Mouse (Mus musculus): ENCODE measurements around the gene Gm49027.
"Not testable (repeated sequence)": the region's sequence is repeated elsewhere in the genome, so short reads cannot be mapped to it uniquely, and the experiment has no call there.

Gene Gm49027

DNA sequence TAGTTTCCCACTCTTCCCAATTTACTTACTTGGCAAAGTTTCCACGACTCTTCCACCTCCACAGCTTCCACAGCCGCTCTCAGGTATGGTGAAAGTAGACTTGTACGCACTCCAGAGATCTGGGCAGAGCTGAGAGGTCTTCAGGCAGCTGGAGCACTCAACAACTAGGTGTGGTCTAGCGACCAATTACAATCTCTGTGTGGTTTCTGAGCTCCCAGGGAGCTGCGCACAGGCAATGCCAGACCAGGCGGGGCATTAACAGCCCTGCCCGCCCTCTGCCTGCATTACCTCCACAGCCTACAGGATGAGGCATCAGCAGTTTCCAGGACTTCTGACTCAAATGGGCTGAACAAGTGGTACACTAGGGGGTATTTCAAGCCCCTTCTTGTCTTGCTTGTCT lies at the start of gene Gm49027:
Gene Gm49027, minus strand, starts transcription at position 208 of the 400 bp plus-strand sequence.
- DNase-seq (ENCODE audit: low spot score), result no peak

DNA sequence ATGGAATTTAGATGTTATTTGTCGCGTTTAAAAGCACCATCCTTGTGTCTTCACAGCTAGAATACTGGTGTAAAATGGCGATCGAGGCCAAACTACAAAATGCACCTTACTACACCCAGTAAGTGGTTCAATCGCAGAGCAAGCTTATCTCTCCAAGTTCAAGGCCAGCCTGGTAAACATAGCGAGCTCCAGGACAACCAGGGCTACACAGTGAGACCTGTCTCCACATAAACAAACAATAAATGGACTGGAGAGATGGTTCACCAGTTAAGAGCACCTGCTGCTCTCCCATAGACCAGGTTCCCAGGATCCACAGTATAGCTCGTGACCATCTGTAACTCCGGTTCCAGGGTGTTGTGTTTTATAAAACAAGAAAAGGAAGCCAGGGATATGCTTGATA lies 48.1 kb upstream of the Gm49027 start:
- DNase-seq (ENCODE audit: low spot score), result no peak

DNA sequence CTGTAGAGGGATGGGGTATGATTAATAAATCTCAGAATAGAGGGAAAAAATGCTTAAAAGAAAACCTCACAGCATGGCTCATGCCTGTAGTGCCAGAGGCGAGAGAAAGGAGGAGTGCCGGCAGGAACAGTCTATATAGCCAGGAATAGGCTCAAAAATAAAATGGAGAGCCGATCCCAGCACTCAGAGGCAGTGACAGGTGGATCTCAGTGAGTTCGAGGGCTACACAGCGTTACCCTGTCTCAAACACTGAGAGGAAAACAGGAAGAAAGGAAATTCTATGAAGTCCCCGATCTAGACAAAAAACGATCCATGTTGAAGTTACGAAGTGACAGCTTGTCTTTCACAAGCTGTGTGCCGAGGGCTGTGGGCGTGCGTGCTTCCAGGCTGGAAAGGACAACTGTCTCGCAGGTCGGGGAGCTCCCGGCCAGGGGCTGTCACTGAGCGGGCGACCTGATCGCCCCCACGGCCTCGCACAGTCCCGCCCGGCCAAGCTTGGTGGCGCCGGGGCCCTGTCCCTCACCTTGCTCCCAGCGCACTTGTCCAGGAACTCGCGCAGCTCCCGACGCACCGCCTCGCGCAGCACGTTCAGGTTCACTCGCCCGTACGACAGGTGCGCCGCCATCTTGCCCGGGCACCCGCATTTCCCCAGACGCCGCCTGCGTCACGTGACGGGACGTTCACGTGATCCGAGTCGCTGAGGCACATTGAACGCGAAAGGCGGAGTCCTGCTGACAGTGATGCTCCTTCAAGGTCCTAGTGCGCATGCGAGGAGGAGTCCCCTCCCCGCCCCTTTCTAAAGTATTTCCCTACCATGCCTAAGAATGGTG lies 47.3 kb upstream of the Gm49027 start, which contains the start of gene Vps33a:
Gene Vps33a, minus strand, starts transcription at position 682 of the 830 bp plus-strand sequence.
- DNase-seq (ENCODE audit: low spot score), result peak; percentile 90

DNA sequence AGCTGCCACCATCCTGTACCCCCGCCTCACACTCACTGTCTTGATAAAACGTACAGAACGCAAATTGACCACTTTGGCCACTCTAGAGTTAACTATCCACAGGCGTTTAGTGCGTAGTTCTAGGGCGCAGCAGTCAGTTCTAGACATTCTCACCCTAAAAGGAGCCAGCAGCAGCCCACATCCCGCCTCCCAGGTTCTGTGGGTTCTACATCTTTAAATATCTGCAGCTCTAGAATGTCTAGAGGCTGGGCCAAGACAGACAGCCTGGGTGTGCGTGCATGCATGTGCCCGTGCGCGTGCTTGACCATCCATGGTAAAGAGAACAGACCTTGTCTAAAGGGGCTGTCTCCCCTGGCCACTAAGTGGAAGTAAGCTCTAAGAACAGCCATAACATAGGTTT lies 35.8 kb upstream of the Gm49027 start:
- DNase-seq (ENCODE audit: low spot score), result no peak

DNA sequence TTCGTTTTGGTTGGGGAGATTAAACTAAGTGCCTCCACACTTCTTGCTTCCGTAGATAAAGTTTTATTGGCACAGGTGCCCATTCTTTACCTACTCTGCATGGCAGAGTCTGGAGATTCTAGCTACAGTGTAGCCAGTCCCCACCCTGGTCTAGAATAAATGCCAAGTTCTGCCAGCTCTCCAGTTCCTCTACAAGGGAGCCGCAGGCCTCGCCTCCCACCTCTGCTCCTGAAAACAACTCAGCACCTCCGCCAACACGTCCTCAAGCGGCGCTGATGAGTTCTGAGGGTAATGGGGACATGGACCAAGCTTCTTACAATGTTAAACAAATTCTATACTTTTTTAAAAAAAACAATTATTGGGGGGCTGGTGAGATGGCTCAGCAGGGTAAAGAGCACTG lies 34.3 kb upstream of the Gm49027 start:
- DNase-seq (ENCODE audit: low spot score), result no peak

DNA sequence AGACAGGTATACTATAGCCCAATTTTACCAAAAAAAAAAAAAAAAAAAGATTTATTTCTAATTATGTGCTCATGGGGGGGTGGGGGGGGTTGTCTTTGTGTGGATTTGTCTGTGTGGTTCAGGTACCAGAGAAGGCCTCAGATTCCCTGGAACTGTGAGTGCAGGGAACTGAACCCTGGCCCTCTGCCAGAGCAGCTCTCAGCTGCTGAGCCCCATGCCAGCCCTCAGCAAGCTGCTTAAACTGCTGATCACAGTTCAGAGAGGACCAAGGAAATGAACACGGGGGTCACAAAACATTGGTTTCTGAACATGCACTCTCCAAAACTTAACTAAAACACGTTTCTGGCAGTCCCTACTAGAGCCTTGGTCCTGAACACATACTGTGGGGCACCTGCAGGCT lies 31.2 kb upstream of the Gm49027 start:
- DNase-seq (ENCODE audit: low spot score), result no peak

DNA sequence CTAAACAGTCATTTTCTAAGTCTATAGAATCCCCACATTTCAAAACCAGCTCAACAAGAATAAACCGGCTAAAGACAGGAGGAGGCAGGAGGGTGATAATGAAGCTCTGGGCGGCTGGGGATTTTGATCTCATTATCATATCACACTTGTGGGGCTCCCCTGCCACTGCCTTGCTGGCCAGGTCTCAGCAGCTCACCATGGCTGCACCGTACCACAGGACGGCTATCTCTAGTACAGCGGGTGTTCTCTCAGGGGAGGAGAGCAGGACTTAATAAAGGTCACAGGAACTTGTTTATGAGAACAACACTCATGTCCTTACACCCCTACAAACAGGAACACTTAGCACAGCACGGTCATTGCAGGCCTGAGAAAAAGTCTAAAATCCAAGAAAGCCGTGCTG lies 30.4 kb upstream of the Gm49027 start:
- DNase-seq (ENCODE audit: low spot score), result no peak

DNA sequence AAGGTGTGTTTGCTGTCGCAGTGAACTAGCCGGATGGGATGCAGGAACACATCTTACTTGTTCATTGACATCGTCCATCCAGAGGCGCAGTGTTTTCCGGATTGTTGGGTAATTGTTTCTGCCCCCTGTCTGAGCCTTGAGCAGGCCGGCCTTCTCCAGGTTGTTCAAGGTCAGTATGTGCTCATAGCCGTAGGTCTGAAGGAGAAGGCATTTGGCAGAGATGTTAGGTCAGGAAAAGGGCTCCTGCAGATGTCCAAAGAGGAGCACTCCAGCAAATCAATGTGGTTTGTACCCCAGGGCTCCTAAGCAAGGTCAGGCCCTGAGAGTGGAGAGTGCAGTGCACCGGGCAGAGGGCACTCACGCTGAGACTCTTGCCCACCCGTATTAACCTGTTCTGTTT lies 8.5 kb upstream of the Gm49027 start:
- DNase-seq (ENCODE audit: low spot score), result no peak

DNA sequence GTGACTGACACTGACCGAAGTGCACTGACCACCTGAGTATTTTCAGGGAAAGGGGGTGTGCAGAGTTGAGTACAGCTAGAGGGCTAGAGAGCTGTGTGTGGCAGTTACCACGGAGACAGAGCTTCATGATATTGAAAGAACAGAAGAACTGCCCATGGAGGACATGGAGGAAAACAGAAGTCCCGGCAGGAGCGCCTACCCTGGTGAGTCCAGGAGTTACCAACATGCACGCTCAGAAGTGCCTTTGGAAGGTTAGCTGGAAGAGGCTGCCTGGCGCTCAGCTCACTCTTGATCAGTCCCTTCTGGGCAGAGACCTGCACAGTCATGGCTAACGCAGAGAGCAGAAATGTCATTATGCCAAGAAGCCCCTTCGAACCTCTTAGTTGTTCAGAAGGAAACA lies 4.8 kb upstream of the Gm49027 start:
- no peak for DNase-seq (ENCODE audit: low spot score)

DNA sequence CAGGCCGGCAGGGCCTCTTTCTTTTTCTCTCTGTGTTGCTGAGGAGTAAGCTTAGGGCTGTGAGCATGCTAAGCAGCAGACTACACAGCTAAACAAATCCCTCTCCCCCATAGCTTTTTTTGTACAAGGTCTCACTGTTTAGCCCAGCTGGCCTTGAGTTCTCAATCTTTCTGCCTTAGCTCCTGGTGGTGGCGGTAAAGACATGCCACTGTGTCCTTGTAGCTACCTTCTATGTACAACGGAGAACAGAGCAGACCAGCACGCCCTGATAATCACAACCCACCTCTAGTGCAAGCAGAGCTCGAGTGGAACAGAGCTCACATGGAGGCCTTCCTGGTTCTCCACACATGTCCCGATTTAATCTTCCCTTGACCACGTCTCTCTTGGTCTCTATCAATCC lies 3.4 kb upstream of the Gm49027 start:
- no peak for DNase-seq (ENCODE audit: low spot score)

DNA sequence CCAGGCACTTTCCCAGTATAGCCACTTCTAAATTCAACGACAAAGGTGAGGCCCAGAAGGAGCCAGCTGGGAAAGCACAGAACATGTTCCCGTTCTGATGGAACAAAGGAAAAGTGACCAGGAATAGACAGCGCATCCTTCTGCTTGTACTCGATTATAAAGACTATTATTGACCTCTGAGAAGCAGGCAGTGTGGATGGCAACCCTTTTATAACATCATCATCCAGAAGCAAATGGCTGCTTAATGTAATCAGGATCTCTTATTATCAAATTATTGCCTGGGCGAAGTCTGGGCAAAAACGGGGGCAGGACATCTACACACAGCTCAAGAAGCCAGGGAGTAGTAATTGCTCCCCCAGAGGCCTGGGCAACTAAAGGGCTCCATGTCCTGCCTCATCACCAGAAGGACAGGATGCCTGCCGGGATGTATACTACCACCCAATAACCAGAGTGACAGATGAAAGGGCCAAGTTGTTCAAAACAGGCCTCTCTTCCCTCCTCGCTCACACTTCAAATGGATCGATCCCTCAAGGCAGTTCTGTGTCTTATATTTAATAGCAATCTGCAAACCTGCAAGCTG lies 718 bp upstream of the Gm49027 start:
- DNase-seq (ENCODE audit: low spot score), result no peak

DNA sequence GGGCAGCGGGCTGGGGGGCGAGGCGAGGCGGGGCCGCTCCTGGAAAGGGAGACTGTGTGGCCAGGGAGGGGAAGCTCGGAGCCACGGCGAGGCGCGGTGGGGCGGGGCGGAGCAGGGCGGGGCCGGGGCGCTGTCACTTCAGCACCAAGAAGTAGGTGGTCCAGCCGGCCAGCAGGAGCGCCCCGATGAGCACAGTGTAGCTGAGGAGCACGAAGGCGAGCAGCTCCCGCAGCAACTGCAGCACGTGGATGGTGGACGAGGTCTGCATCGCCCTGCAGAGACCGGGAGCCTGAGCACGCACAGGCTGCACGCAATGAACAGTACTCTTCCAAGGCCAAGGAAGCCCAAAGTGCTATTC lies 916 bp downstream of the Gm49027 start:
- DNase-seq (ENCODE audit: low spot score), result no peak

DNA sequence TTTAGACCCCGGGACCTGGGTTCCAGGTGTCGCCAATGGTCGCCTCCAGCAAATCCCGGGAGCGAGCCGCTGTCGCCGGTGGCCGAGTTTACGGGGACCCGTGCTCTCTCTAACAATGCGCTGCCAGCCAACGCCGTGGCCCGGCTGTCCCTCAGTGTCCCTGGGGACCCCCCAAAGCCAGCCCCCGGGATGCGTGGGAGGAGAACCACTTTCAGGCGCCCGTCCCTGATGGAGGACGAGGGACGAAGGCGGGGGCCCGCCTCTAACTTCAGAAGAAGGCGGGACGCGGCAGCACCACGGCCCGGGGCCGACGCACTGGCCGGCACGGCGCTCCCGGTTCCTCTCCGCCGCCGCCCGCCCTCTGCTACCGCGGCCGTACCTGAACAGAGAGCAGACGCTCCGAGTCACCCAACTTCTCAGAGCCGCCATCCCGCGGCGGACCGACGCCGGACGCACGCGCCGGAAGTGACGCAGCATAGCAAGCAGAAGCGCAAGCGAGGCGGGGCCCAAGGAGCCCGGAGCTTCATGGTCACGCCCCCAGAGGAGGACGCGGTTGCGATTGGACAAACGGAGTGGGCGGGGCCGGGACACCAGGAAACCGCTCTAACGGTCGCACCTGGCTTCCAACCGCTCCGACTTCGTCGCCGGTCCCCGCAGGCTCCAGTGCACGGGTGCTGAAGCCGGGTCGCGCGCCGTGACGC lies 1.4 kb downstream of the Gm49027 start, which contains the start of gene Diablo:
Gene Diablo, minus strand, starts transcription at position 485 of the 701 bp plus-strand sequence.
- DNase-seq (ENCODE audit: low spot score), result peak; percentile 92

DNA sequence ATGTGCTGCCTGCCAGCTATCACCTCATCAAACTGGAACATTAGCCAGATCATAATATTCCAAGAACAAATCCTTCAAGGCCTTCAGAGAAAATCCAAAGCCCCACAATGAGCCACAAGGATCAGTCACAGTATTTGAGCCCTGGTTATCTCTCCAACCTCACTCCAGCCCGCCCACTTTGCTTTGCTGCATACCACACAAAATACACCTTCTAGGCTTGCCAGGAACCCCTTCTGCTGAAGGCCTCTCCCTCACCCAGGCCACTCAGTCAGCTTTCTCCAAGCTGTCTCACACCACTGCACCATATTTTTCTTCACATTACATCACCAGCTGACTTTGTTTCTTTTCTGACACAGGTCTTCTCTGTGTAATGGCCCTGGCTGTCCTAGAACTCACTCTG lies 3.1 kb downstream of the Gm49027 start:
- no peak for DNase-seq (ENCODE audit: low spot score)

DNA sequence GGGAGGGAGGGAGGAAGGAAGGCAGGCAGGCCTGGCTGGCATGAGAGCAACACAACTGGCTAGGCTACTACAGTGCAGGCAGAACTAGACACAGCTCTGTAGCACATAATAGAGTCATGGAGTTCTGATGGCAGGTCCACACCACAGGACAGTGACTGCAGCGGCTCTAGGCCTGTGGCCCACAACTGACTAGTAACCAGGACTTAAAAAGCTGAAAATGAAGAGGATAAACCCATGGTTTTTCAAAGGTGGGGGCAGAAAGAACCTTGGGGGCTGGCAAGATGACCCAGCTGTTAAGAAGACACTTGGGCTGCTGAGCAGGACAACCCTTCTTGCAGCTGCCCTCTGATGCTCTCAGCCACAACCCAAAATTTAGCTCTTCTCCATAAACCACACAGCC lies 3.7 kb downstream of the Gm49027 start:
- no peak for DNase-seq (ENCODE audit: low spot score)

DNA sequence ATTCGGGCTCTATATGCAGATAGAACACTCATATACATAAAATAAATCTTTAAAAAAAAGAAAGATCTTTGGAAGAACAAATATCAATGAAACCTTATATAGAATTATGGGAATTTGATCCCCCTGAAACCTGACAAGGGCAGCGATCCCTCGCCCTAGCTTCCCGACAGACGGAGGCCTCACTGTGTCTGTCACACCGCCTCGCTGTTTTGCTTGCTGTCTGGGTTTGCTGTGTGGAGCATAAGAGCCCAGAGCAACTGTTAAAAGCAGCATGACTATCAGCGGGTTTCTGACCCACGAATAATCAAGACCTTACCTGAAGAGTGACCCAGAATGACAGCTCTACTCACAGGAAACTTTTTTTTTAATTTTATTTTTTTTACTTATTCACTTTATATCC lies 4.6 kb downstream of the Gm49027 start:
- DNase-seq (ENCODE audit: low spot score), result no peak

DNA sequence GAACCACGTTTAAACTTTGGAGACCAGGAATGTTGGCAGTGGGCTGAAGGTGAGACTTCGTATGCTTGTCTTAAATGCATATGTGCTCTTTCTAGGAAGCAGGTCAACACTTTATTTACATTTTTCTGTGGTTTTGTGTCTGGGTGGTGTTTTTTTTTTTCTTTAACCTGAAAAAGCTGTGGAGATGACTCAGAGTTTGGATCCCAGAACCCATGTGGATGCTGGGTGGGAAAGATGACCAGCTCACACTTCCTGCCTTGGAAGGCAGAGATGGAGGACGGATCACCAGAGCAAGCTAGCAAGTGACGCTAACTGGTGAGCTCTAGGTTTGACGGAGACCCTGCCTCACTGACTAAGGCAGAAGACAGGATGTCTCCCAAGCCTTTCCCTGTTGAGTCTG lies 10.4 kb downstream of the Gm49027 start:
- no peak for DNase-seq (ENCODE audit: low spot score)

DNA sequence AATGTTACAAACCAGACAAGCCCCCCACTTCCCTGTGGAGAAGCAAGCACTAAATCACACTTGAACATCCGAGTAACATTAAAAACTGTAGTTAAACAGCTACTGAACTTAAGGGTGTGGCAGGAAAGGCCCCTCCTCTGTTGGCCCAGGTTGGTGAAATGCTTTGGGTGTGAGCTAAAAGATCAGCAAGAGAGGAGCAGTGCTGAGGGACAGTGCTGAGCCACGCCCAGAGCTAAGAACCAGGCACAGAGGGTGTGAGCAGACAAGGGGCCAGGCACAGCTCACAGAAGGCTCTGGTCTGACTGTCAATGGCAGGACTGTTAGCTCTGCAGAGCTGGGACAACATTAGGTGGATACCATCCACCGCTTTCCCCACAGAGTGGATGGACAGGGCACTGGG lies 13.2 kb downstream of the Gm49027 start:
- DNase-seq (ENCODE audit: low spot score), result no peak

DNA sequence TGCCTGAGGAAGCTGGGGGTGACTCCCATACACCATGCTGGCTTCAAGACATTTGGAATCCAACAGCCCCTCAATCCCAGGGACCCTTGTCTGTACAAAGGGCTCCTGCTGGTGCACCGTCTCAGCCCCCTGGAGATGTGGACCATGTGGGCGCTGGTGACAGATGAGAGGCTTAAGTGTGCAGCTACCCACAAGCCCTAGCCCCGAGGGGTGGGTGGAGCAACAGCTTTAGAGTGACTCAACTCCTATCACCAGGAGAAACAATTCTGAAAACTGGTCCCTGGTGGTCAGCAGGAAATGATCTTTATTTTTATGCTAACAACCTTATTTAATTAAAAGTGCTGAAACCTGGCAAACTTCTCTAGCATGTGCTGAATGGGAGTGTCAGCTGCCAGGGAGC lies 13.9 kb downstream of the Gm49027 start:
- DNase-seq (ENCODE audit: low spot score), result not testable (repeated sequence)

DNA sequence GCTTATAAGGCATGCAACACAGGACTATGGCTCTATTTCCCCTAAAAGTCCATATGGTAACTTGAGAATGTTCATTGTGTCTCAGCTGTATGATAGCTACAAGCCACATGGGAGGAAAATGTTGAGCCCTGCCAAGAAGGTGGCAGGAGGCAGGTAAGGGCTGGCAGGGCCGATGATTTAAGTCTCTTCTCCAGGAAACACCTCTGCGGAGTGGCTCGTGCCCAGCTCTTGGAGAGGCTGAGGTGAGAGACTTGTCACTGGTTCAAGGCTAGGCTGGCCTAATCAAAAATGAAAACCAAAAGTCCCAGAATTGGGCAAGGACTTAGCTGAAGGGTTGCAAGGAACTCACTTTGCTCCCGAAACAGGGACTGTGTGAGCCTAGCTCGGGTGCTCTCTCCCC lies 15.1 kb downstream of the Gm49027 start, which contains the start of gene B3gnt4:
Gene B3gnt4, plus strand, starts transcription at position 301 of the 400 bp plus-strand sequence.
- DNase-seq (ENCODE audit: low spot score), result no peak

DNA sequence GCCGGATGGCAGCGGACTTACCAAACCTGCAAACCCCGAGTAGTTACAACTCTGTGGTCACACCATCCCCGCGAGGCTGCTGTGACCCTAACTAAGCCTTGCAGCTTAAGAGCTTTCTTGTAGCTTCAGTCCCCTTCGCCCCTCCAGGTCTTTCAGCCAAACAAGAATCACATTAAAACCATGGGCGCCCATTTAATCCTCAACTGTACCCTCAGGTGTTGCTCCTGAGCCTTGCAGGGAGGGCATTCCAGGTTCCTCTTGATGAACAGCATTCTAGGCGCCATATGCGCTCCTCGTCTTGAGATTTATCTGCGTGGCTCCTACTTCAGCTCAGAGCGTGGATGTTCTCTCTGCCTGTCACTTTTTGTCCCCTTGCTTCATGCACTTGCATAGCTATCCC lies 16.4 kb downstream of the Gm49027 start:
- DNase-seq (ENCODE audit: low spot score), result no peak

DNA sequence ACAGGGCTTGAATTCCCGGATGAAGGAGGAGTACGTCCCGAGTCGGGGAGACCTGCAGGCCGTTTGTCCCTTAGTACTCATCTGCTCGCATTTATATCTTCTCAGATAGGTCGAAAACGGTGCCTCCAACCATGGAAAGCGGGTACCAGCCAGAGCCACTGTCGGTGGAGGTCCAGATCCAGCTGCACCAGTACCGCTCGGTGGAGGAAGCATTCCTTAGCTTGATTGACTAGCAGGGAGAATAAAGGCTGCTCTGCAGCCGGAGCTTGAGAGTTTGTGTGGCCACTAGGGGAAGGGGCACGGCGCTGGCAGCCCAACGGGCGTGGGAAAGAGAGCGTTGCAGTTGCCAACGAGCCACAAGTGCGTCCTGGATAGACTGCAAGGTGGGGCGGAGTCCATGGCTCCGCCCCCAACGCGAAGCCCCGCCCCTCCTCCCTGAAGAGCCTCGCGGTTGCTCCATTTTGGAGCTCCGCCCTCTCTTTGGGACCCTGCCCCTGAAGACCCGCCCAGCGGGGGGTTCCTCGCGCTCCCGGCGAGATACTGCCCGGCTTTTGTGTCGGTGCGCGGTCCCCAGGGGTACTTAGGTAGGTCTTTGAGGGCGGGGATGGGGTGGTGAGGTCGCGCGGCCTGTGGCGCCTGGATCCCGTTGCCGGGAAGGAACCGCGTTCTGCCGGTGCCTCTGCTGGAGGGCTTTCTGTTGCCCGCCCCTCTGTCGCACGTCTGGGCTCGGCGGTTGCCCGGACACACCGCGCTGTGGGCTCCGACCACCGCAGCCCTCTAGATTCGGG lies 17.2 kb downstream of the Gm49027 start:
- no peak for DNase-seq (ENCODE audit: low spot score)

All from layer of hippocampus, adult 9-10 months (tissue).